Mouse (Mus musculus): ENCODE results near the gene Rab11fip4.

The Rab11fip4 gene

DNA sequence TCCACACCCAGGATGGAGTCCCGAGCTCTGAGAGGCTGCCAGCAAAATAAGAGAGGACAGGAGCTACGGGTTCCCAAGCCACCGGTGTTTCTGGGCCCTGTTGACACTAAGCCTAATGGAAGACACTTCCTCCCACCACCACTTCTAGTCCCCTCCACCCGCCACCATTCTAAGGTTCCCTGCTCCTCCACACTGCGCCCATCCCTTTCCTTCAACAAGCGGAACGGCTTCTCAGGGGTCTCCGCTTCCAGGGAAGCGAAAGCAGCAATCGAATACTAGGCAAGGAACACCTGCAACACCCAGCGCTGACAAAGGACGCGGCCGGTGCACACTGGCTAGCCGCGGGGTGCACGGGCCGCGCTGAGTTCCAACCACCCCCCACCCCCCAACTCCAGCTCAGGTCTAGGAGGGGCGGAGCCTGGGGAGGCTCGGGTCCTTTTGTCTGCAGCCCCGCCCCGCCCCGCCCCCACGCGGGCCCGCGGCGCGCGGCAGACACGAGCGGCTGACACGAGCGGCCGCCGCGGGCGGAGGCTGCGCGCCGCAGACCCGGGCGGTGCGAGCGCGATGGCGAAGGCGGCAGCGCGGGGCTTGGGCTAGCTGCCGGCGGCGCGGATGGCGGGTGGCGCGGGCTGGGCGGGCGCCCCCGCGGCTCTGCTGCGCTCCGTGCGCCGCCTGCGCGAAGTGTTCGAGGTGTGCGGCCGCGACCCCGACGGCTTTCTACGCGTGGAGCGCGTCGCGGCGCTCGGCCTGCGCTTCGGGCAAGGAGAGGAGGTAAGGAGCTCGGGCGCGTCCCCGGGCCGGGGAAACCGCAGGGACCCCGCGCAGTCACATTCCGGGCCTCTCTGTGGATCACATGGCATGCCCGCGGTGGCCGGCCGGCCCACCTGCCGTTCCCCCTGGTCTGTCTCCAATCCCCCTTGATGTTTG, at the start of gene Rab11fip4:
Gene Rab11fip4 (plus strand): TSS at position 549 of the 927 bp plus-strand sequence.
- DNase-seq = peak; percentile 79

- peak; percentile 15 for DNase-seq
These were observed 38.4 kb upstream of the Rab11fip4 start for GRCm38 (mm10) chr11:79552622-79553021.

DNA sequence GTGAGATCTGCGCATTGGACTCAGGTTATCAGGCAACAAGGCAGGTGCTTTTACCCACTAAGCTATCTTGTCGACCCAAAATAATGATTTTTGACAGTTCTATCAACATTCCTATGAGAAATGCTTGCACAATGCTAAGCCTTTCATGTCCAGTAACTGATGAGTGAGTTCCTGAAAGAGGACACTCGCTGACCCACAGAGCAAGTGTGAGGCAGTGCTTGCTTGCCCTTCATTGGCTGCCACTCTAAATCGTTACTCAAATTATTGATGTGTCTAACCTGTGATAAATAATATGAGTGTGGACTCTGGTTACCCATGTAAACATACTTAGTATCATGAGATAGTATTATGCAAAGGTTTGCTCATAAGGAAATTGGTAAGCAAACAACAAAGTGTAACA, 30.5 kb upstream of the Rab11fip4 start:
- no peak for DNase-seq

- no peak for DNase-seq
These were observed 27.5 kb upstream of the Rab11fip4 start for GRCm38 (mm10) chr11:79563493-79563892.

DNA sequence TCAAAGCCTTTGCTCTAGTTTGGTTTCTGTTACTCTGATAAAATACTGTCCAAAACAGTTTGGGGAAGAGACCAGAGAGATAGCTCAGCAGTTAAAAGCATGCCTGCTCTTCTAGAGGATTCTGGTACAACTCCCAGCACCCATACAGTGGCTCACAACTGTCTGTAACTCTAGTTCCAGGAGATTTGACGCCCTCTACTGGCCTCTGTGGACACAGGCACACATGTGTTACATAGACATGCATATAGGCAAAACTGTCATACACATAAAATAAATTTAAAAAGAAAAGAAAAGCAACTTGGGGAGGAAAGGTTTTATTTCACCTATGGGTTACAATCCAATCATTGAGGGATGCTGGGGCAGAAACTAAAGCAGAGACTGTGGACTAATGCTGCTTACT, 24.1 kb upstream of the Rab11fip4 start:
- no peak for DNase-seq

GRCm38 (mm10) chr11:79568197-79568911, 22.7 kb upstream of the Rab11fip4 start:
- DNase-seq = no peak

GRCm38 (mm10) chr11:79570319-79570718, 20.7 kb upstream of the Rab11fip4 start:
- DNase-seq = no peak

DNA sequence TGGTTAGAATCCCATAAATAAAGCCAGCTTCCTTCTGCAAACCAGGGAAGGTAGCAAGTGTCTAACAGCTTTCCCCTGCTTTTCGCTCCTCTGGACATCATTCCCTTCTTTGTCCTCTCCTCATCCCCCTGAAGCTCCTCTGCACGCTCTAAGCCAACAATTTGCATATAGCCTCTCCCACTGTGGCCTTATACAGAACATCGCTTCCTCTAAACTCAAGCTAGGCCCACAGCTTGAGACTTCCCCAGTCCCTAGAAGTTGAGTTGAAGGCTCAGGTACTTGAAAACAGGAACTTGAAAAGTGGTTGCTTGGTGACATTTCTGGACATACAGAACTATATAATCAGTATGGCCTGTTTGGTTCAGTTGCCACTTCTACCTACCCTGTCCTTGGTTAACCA, 17.2 kb upstream of the Rab11fip4 start:
- no peak for DNase-seq

- peak; percentile 51 for DNase-seq
These were observed 15.5 kb upstream of the Rab11fip4 start for GRCm38 (mm10) chr11:79575383-79576073.

DNA sequence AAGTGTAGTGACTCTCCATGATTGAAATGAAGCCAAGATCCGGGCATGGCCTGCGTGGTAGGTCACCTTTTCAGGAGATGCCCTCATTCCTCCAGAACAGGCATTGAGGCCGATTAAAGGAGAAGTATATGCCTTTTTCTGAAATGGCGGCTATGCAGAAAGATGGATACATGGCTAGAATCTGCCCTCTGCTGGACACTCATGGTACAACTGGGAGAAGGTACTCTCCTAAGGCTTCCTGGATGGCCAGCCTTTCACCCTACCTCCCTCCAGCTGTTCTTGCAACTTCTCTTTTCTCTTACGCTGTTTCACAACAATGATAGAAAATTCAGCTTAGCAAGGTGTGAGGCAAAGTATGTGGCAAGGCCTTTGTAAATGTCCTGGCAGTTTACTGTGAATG, 13.3 kb upstream of the Rab11fip4 start:
- peak; percentile 87 for DNase-seq

DNA sequence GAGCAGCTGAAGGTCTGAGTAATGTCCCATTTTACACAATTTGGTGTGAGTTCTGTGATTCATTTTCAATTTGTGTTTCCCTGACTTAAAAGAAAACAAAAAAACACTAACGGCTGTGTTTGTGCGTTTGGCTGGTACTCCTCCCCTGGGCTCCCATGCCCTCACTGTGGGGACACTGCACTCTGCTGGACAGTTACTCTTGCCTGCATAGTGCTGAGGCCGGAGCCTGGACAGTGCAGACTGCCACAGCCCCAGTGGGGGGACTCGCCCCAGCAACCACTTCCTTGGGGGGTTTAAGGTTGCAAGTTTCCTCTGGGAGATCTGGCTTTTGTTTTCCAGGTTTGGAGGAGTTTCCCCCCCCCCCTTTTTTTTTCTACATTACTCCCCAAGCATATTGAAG, 10.4 kb upstream of the Rab11fip4 start:
- DNase-seq = no peak

DNA sequence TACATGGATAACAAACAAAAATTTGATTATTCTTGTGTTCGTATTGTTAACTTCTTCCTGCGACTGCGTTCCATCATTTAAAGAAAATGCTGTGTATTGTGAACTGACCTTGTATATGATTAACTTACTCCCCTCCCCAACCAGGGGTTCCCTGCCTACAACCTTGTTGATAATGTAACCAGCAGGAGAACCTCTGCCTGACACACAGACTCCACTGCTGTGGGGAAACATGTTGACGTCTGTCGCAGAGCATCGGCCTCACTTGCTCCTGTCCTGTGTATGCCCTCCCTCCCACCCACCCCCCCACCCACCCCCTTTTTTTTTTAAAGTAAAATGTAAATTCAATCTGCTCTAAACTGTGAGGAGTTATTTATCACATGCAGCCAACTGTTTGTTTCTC, 9.8 kb upstream of the Rab11fip4 start:
- DNase-seq = no peak

GRCm38 (mm10) chr11:79584191-79584590, 6.8 kb upstream of the Rab11fip4 start:
- DNase-seq = peak; percentile 73

GRCm38 (mm10) chr11:79589317-79590075, 1.5 kb upstream of the Rab11fip4 start:
- DNase-seq = peak; percentile 73

DNA sequence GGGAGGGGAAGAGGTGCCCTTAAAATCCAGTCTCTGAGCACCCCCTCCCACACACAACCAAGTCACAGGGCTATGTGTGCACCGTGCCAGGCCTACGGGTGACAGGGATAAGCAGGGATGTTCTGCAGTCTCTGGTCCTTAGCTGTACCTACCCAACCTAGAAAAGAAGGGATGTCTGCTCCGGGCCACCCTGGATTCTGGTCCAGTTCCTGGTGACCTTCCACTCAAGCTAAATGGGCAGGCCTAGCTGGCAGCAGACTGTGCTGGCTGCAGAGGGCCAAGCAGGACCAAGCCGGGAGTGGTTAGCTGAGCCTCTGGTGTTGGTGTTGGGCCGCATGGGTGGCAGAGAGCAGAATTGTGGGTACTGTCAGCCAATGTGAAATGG, 571 bp downstream of the Rab11fip4 start:
- peak; percentile 14 for DNase-seq

DNA sequence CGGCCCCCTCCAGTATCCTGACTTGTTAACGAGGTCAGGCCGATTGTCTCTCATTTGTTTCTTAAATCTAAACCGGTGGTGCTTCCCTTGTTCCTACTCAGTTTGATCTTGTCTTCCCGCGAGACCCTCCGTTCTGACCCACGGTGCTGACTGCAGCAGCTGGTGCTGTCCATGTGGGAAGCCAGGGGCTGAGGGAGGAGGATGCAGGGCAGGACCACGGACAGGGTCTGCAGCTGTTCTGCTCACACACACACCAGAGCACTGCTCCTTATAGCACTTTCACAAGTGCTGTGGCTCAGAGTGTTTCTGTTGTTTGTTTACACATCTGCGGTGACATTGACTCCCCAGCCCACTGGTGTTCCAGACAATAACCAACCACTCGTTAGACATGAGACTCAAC, 2.5 kb downstream of the Rab11fip4 start:
- DNase-seq = peak; percentile 34

- no peak for DNase-seq
These were observed 19.4 kb downstream of the Rab11fip4 start for GRCm38 (mm10) chr11:79610454-79610853.

DNA sequence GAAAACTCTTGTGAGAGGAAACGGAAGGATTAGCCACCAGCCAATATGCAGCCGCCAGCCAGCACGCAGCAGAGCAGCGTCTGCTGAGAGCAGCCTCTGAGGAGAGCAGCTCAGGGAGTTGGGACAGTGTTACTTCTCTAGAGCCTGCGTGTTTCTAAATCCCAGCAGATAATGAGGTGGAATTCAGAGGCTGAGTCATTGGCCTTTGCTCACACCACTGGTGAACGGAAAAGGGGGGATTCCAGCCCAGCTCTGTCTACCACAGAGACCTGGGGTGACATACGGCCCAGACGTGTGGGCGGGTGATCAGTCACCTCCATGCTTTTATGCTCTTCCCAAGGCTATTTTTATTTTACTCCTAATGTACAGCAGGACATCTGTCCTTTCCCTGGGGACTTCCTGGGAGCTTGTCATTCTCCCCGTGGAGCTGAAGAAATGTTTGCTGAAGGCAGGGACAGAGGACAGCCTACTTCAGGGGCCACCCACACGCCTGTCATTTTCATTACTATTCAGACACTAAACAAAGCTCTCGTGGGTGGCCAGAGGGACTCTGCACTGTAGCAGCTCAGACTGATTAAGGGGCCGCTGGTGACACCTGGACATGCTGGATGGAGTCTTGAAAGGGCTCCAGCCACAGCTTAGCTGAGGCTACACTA, 20.1 kb downstream of the Rab11fip4 start:
- DNase-seq = peak; percentile 60

GRCm38 (mm10) chr11:79612046-79612600, 21.1 kb downstream of the Rab11fip4 start:
- DNase-seq = peak; percentile 87

- no peak for DNase-seq
These were observed 22.1 kb downstream of the Rab11fip4 start for GRCm38 (mm10) chr11:79613084-79613483.

DNA sequence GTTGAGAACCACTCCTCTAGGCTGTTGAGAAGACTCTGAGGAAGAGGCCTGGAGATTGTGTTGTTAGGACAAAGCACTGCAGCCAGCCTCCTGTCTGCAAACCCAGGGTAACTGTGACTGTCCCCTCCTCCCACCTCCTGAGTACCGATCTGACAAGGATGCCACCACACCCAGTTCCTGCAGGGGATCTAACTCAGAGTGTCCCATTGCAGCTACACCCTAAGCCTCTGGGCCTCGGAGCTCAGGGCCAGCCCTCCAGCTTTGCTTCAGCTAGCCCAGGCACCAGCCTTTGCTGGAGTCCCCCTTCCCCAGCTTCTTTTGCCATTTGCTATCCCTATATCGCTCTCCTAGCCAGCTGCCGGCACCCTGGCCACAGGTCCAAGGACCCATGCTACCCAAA, 22.7 kb downstream of the Rab11fip4 start:
- DNase-seq = peak; percentile 65

DNA sequence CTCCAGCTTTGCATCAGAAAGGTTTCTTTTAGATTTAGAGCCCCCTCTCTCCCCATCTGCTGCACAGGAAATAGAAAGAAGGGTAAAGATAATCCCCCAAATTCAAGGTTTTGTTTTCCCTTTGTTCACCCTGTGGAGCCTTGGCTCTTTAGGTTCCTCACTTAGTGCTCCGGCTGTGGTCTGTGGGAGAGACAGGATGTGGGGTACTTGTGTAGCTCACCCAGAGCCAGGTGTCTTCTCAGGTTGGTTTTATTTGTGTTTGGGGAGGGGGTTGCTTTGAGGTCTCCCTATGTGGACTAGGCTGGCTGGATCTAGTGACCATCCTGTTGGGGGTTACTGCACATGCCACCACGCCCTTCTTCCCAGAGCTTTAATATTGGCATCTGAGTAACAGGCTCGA, 23.9 kb downstream of the Rab11fip4 start:
- peak; percentile 73 for DNase-seq

Data from thymus, postnatal 14 days (tissue).